Mouse (Mus musculus): Measurements from ENCODE around the gene Pde9a.

Pde9a gene

DNA sequence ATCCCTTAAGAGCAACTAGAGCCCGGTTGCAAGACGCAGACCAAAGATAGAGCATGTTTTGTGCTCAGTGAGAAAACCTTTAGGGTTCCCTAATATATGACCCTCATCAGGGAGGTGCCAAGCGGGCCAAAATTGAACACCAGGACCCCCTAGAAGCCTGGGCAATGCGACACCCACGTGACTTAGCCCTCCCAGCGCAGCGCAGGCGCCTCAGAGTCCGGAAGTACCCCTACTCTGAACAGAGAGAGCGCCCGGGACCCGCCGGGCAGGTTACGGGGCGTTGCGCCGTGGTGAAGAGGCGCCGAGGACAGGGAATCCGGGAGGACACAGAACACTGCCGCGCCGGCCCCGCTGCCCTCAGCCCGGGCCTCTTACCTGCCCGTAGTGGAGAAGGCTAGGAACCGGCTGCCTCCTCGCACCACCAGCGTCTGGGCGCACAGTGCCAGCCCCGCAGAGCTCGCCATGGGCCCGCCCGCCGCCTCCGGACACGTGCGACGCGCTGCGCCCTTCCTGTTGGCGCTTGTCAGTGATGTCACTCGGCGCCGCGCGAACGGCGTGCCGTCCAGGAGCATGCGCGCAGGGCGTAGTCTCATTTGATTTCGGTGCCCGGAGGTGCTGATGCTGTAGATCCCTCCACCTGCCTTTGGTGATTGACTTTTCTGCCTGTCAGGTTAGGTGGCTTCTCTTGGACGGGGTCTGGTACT is 125.9 kb downstream of the Pde9a start:
- DNase-seq (ENCODE audit: low read depth, low spot score): peak; percentile 78

DNA sequence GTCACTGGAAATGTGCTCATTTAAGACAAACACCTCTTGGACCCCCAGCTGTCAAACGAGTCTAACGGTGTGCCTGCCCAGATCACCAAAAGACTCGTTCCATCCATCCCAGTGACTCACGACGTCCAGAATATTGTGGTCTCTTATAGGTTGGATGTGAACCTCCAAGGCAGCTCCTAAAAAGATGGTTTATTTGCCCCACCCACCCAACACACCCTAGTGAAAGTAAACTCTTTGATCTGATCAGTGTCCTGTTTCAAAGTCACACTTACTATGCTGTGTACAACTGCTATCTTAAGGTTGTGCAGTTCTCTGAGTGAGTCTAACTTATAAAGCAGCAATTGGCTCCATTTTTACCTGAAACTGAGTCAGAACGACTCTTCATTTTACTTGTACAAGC is 126.6 kb downstream of the Pde9a start:
- DNase-seq (ENCODE audit: low read depth, low spot score): no peak

DNA sequence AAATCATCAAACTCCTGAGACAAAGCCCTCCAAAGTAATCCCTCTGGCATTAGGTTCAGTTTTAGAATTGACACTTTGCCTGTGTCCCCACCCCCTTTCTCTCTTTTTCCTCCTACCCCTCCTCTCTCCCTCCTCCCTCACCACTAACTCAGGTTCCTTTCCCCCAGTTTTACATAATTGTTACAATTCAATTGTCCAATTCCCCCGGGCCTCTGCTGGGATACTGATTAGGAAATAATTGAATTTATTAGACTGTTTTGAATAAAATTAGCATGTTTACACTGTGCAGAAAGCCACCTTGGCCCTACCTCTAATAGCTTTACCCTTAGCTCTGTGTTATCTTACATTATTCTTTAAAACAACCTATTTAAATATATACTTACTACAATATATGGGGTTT is 128.7 kb downstream of the Pde9a start:
- no peak for DNase-seq (ENCODE audit: low read depth, low spot score)

DNA sequence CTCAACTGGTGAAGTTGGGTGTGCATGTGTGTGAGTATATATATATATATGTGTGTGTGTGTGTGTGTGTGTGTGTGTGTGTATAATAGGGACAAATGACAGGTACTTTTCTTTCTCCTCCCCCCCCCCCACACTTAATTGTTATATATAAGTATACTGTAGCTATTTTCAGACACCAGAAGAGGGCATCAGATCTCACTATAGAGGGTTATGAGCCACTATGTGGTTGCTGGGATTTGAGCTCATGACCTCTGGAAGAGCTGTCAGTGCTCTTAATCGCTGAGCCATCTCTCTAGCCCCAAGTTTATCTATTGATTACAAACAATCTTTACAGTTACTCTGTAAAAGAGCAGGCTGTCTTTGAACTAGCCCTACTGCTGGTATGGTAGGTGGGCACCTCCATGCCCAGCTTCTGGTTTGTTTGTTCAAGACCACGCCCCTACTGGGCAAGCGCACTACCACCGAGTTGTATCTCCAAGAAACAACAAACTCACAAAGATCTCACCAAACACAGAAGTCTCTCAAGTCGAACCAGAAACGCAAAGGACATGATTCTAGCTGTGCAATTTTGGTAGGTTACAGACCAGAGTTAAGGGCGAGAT is 133.4 kb downstream of the Pde9a start:
- DNase-seq (ENCODE audit: low read depth, low spot score): no peak

DNA sequence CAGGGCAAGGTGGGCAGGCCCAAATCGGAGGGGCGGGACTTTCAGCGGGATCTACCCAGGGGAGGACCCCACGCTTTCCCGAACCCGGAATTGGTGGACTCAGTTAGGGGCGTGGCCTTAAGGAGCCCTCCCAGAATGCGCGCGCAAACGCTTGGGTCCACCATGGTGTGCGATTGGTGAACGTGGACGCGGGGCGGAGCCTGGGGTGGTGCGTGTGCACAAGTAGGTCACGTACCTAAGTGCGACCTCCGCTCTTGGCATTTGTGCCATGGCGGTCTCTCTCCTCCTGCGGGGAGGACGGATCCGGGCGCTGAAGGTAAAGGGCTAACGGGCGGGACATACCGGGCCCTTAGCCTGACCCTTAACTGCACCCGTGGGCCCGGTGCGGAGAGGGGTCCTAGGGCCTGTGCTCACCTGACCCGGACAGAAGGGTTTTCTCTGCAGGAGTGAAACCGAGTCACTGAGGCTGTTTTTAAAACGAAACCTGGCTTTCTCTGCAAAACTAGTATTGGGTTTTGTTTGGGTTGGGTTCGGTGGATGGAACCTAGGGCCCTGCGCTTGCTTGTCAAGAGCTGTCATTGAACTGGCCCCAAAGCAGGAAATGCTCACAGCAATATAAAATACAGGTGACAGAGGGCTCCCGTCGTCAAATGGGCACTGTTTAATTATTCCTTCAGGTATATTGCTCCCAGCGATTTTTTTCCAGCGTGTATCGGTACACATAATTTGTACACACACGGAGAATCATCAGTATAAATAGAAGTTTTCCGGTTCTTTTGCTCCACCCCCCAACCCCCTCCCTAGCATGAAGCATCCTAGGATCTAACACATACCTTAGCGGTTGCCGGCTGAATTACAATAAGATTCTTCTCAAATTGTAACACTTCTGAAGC is 134.2 kb downstream of the Pde9a start, which contains the start of the genes Wdr4 and Ndufv3:
TSS of gene Wdr4 (minus strand) at position 35 of the 893 bp plus-strand sequence.
TSS of gene Ndufv3 (plus strand) at position 170 of the 893 bp plus-strand sequence.
- DNase-seq (ENCODE audit: low read depth, low spot score): peak; percentile 100

GRCm38 (mm10) chr17:31520895-31521294 is 134.9 kb downstream of the Pde9a start:
- DNase-seq (ENCODE audit: low read depth, low spot score): peak; percentile 59

DNA sequence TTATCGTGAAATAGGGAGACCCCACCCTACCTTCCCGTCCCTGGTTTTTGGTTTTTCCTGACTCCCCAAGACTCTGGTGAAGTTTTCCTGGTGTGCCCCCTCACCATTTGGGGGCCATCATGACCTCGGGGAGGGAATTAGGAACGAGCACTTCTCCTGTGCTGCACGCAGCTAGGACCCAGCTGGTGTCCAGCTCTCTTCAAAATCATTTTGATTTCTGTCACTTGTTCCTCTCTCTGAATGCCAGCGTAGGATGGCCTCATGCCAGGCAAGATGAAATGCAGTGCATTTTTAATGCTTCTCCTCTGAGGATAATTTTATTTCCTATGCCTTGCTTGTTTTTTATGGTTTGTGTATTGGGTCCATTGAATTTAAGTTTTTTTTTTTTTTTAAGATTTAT is 135.9 kb downstream of the Pde9a start:
- DNase-seq (ENCODE audit: low read depth, low spot score): no peak

GRCm38 (mm10) chr17:31525114-31525513 is 139.1 kb downstream of the Pde9a start:
- DNase-seq (ENCODE audit: low read depth, low spot score): no peak

- DNase-seq (ENCODE audit: low read depth, low spot score): no peak
Measured at GRCm38 (mm10) chr17:31525816-31526215, 139.8 kb downstream of the Pde9a start.
